In genomic region chr1:42684783-42685182, GRCm38 (mm10) we compare ENCODE assay signal across 8 mouse cellular contexts. TPM values are rescaled to one million over a fixed set of nuclear protein-coding genes. Genes with fewer than 3 reads are reported as not detected.
DNase-seq lines count a peak whose midpoint lies in the region; ATAC-seq and TF ChIP-seq lines count a peak whose summit lies in the region.

No protein-coding gene starts in this region.

- H3K4me2 ChIP-seq in hindbrain, embryonic 13.5 days, result peak overlapping the region; percentile 95

- WGBS in hindbrain, embryonic 13.5 days, result 0% methylated on average over 20 of the region's 21 CpGs
- under 1% methylated on average over 21 of the region's 21 CpGs for WGBS in limb, embryonic 10.5 days

- DNase-seq in layer of hippocampus, adult 2 months (ENCODE audit: low spot score in 2 of 2), result peak; percentile 55 to 63
- no peak for DNase-seq in layer of hippocampus, adult 9-11 months
- DNase-seq in embryo, embryonic 10.5 days (ENCODE audit: low spot score), result peak; percentile 81
- DNase-seq in limb, embryonic 10.5 days (ENCODE audit: low spot score), result peak; percentile 72
- DNase-seq in thymus, postnatal 4 days, result no peak
- no peak for DNase-seq in adipocyte (ENCODE audit: low spot score)

- no peaks in the 10 kb centered on the region for H3K36me3 ChIP-seq in hindbrain, embryonic 13.5 days
- no peaks in the 10 kb centered on the region for H3K36me3 ChIP-seq in limb, embryonic 10.5 days

- H3K4me1 ChIP-seq in hindbrain, embryonic 13.5 days (replicated peaks), result peaks cover 65% of the 10 kb centered on the region
- H3K4me1 ChIP-seq in limb, embryonic 10.5 days, result peaks cover 33% of the 10 kb centered on the region

- H3K27ac ChIP-seq in layer of hippocampus, adult 2 months, result peak overlapping the region; percentile 98
- peak overlapping the region; percentile 99 for H3K27ac ChIP-seq in hindbrain, embryonic 13.5 days
- peak overlapping the region; percentile 63 for H3K27ac ChIP-seq in limb, embryonic 10.5 days

- no peaks in the 10 kb centered on the region for H3K27me3 ChIP-seq in hindbrain, embryonic 13.5 days
- peaks cover 76% of the 10 kb centered on the region for H3K27me3 ChIP-seq in limb, embryonic 10.5 days (ENCODE audit: low read depth, poor library complexity, severe bottlenecking)

- H3K4me3 ChIP-seq in layer of hippocampus, adult 2 months, result peak overlapping the region; percentile 51
- H3K4me3 ChIP-seq in hindbrain, embryonic 13.5 days, result peak overlapping the region; percentile 80
- peak overlapping the region; percentile 53 for H3K4me3 ChIP-seq in limb, embryonic 10.5 days

- TF ChIP-seq CTCF in layer of hippocampus, adult 2 months (conservative IDR thresholded peaks at IDR 0.05), result peak; percentile 80

- peak; percentile 70 for ATAC-seq in hindbrain, embryonic 13.5 days (ENCODE audit: low FRiP score)
- ATAC-seq in megakaryocyte, adult 5-6 weeks (ENCODE audit: poor library complexity, severe bottlenecking), result no peak

- H3K9me3 ChIP-seq in hindbrain, embryonic 13.5 days, result no peaks in the 10 kb centered on the region
- no peaks in the 10 kb centered on the region for H3K9me3 ChIP-seq in limb, embryonic 10.5 days (replicated peaks)

- peak overlapping the region; percentile 89 for H3K9ac ChIP-seq in hindbrain, embryonic 13.5 days

RNA-seq across cellular contexts. Expression of gene Pou3f3, which starts 10.8 kb away (rescaled TPM):
- total RNA-seq in layer of hippocampus, adult 2 months (2021), result 10 to 100 TPM; 60.7 to 66.4 TPM
- 17.4 and 18.2 TPM in 2 replicates for polyA plus RNA-seq in hindbrain, embryonic 13.5 days (2015; fragmentation: Nextera tagmentation; extraction: Ambion mirVana)
- 0.11 TPM in 1 of 2 replicates, not detected in the other for polyA plus RNA-seq in limb, embryonic 10.5 days (2016; fragmentation: Nextera tagmentation; extraction: Ambion mirVana)
- not detected in 2 replicates for total RNA-seq in megakaryocyte, adult 5-6 weeks (2015)
- not detected in 2 replicates for total RNA-seq in megakaryocyte, adult 5-6 weeks (2017)

Comparison
In these comparisons a context has a peak if more than half of its experiments do, and no peak if none do; other contexts are left out.
1. DNase-seq: peak in layer of hippocampus, adult 2 months (2 of 2), embryo, embryonic 10.5 days (single experiment) and limb, embryonic 10.5 days (single experiment); none in layer of hippocampus, adult 9-11 months (single experiment), thymus, postnatal 4 days (single experiment) and adipocyte (single experiment).
2. RNA of gene Pou3f3, which starts 10.8 kb away (total RNA-seq): 60.7 to 66.4 TPM in layer of hippocampus, adult 2 months; not detected in megakaryocyte, adult 5-6 weeks; every median in the first group is over 10 times any median in the second.
3. Peak in every context shown above with its lines, with median percentiles within 50 percentile points of each other: H3K27ac ChIP-seq and H3K4me3 ChIP-seq.